Mouse (Mus musculus) liver, adult 2 months (tissue): Measurements from ENCODE around the gene Shmt2.

Experiments used
- CTCF ChIP-seq: fragments of 200-500 bp; IDR thresholded peaks from 2 replicates; pipeline ENCODE4 v1.5.1; 2011; ENCODE audit warnings: low read depth, low read length, control low read depth
- POLR2A ChIP-seq: fragments of 200-500 bp; IDR thresholded peaks from 2 replicates; pipeline ENCODE4 v1.6.1; 2011; ENCODE audit warnings: low read length, control low read depth; ENCODE audit not compliant: insufficient read depth; ENCODE audit errors: extremely low read depth

DNA sequence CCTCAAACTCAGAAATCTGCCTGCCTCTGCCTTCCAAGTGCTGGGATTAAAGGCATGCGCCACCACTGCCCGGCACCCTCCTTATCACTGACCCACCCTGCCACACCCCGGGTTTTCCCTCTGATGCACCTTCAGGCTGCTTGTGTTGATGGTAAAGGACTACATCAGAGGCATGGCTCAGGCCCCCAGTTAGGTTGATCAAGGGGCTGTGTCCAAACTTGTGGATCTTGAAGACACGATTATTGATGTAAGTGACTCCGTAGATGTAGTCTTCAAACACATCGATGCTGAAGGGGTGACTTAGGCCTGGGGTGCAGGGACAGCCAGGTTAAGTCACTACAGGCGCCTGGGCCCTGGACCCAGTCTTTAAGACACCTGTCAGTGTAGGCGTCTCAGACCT is 19.3 kb upstream of the Shmt2 start:
- TF ChIP-seq CTCF: no peak
- no peak for TF ChIP-seq POLR2A
